Mouse (Mus musculus): ENCODE results near the gene Ndufs8.

The Ndufs8 gene

GRCm38 (mm10) chr19:3930262-3931057, 17.9 kb upstream of the Ndufs8 start:
- no peak for DNase-seq (ENCODE audit: low spot score)

- no peak for DNase-seq (ENCODE audit: low spot score)
Observed at GRCm38 (mm10) chr19:3929211-3929941, 16.8 kb upstream of the Ndufs8 start, which contains the start of gene Aldh3b1. TSS of gene Aldh3b1 (minus strand) at chr19:3929808.

- no peak for DNase-seq (ENCODE audit: low spot score)
Observed at GRCm38 (mm10) chr19:3928779-3929178, 16.2 kb upstream of the Ndufs8 start.

- DNase-seq (ENCODE audit: low spot score) = no peak
Observed at GRCm38 (mm10) chr19:3927989-3928388, 15.4 kb upstream of the Ndufs8 start.

GRCm38 (mm10) chr19:3926685-3927084, 14.1 kb upstream of the Ndufs8 start:
- DNase-seq (ENCODE audit: low spot score) = no peak

- DNase-seq (ENCODE audit: low spot score) = no peak
Observed at GRCm38 (mm10) chr19:3926279-3926678, 13.7 kb upstream of the Ndufs8 start.

- no peak for DNase-seq (ENCODE audit: low spot score)
Observed at GRCm38 (mm10) chr19:3925859-3926258, 13.3 kb upstream of the Ndufs8 start.

- no peak for DNase-seq (ENCODE audit: low spot score)
Observed at GRCm38 (mm10) chr19:3924868-3925267, 12.3 kb upstream of the Ndufs8 start.

- DNase-seq (ENCODE audit: low spot score) = no peak
Observed at GRCm38 (mm10) chr19:3924190-3924589, 11.6 kb upstream of the Ndufs8 start.

GRCm38 (mm10) chr19:3923586-3923985, 11.0 kb upstream of the Ndufs8 start:
- no peak for DNase-seq (ENCODE audit: low spot score)

- no peak for DNase-seq (ENCODE audit: low spot score)
Observed at GRCm38 (mm10) chr19:3922661-3923371, 10.2 kb upstream of the Ndufs8 start.

- DNase-seq (ENCODE audit: low spot score) = no peak
Observed at GRCm38 (mm10) chr19:3919928-3920327, 7.4 kb upstream of the Ndufs8 start.

GRCm38 (mm10) chr19:3916727-3917126, 4.2 kb upstream of the Ndufs8 start:
- DNase-seq (ENCODE audit: low spot score) = no peak

- DNase-seq (ENCODE audit: low spot score) = no peak
Observed at GRCm38 (mm10) chr19:3914535-3914934, 2.0 kb upstream of the Ndufs8 start.

GRCm38 (mm10) chr19:3913692-3914091, 1.1 kb upstream of the Ndufs8 start:
- DNase-seq (ENCODE audit: low spot score) = no peak

GRCm38 (mm10) chr19:3910206-3910605, 2.4 kb downstream of the Ndufs8 start:
- DNase-seq (ENCODE audit: low spot score) = no peak

GRCm38 (mm10) chr19:3907876-3908660, 4.5 kb downstream of the Ndufs8 start:
- DNase-seq (ENCODE audit: low spot score) = no peak

- peak; percentile 89 for DNase-seq (ENCODE audit: low spot score)
Observed at GRCm38 (mm10) chr19:3906795-3907786, 5.5 kb downstream of the Ndufs8 start, which contains the start of gene Tcirg1. TSS of gene Tcirg1 (minus strand) at chr19:3907133.

- no peak for DNase-seq (ENCODE audit: low spot score)
Observed at GRCm38 (mm10) chr19:3906326-3906725, 6.2 kb downstream of the Ndufs8 start.

GRCm38 (mm10) chr19:3905261-3905969, 7.2 kb downstream of the Ndufs8 start:
- no peak for DNase-seq (ENCODE audit: low spot score)

All from yolk sac, embryonic 10.5 days (tissue).